Mouse (Mus musculus): Measurements from ENCODE around the gene Sult2b1.

The Sult2b1 gene

DNA sequence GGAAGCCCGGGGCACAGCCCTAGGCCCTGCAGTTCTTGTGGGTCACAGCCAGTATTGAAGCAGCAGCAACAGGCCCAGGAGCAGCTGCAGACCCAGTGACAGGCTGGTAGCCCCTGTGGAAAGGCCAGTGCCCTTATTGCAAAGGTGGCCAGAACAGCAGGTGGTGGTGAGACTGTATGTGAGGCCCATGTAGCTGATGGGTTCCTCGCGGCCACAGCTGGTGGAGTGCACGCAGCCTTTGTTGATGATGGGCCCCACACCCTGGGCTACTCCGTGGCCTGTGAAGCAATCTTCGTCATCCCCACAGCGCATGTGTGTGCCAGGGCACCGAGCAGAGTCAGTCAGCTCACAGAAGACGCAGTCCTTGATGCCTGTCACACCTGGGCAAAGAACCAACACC lies 59.3 kb downstream of the Sult2b1 start:
- no peak for DNase-seq (ENCODE audit: low read depth, low spot score)

DNA sequence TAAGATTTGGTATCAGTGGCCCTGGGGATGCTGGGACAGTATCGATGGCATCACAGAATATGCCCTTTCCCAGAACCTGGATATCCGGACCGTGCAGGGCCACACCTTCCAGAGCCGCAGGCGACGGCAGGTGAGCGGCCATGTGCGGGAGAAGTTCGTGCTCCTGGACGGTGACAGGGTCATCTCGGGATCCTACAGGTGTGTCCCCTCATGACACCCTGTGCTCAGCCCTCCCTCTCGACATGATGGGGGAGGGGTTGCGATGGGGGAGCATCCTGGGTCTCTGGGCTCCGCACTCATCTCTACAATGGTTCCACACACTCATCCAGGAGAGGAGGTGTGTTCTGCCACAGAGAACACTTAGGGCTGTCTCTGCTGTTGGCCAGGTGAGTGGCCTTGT lies 60.7 kb downstream of the Sult2b1 start:
- DNase-seq (ENCODE audit: low read depth, low spot score): no peak

GRCm38 (mm10) chr7:45723301-45723700 lies 61.2 kb downstream of the Sult2b1 start:
- no peak for DNase-seq (ENCODE audit: low read depth, low spot score)

GRCm38 (mm10) chr7:45722348-45722713 lies 62.1 kb downstream of the Sult2b1 start:
- no peak for DNase-seq (ENCODE audit: low read depth, low spot score)

DNA sequence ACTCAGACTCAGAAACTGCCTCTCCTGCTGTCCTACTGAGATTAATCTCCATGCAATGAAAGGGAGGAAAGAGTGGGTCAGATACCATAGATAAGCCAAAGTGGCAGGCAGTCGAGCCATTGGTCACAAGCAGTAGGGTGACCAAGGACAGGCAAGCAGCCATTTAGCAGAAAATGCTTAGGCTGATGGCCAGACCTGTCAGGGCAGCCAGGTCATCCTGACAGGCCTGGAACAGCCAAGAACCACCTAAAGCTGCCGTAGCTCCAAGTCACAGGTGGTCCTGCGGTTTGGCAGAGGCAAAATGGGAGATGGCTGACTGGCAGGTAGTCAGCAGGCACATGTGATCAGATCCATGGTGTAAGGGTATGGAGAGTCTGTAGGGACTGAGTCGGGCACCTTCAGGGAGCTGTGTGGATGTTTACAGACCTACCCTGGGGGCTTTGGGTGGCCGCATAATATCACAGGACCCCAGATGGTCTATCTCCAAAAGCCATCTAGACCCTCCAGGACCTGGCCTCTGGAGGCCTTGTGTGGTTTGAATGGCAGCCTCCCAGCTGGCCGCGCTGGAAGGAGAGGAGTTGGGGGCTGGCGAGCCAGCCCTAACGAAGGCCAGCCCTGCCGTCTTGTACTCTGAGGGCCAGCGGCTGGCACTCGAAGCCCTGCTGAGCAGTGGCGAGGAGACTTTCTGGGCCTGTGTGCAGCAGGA lies 62.7 kb downstream of the Sult2b1 start:
- no peak for DNase-seq (ENCODE audit: low read depth, low spot score)

DNA sequence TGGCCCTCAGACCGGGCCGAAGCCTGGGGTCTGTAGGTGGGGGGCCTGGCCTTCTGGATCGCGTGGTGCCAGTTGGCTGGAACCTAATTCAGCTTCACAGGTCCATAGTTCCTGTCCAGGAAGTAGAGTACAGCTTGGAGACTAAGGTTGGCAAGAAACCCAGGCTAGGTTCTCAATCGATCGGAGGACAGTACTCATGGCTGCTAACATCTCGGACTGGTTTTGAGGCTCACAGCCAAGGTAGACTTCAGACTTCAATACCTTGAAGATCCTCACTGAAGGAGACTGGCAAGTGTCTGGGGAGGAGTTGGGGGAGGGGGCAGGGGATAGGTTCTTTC lies 63.3 kb downstream of the Sult2b1 start:
- no peak for DNase-seq (ENCODE audit: low read depth, low spot score)

GRCm38 (mm10) chr7:45720413-45721233 lies 63.8 kb downstream of the Sult2b1 start, which contains the start of gene Fam83e:
Gene Fam83e (plus strand): TSS chr7:45721212.
- no peak for DNase-seq (ENCODE audit: low read depth, low spot score)

DNA sequence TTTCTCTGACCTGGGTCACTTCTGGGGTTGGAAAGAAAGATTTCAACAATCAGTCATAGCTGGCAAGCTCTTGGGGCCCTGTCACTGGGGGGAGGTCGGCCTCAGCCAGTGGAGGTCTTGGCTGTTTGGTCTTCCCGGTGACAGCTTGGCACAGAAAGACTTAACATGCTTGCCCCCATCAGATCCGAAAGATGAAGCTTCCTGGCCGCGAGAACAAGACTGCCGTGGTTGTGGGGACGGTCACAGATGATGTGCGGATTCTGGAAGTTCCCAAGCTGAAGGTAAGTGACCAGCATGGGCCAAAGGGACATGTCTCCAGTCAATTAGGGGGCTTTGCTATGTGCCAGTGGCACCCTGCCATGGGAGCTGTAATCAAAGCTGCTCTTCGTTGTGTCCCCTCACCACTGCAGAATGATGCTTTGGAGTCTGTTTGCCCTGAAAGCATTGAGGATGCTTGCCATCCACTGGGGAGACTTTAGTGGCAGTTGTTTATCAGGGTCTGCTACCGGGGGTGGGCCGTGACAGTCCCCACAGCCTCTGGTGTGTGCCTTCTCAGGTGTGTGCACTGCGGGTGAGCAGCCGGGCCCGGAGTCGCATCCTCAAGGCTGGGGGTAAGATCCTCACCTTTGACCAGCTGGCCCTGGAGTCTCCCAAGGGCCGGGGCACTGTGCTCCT lies 64.6 kb downstream of the Sult2b1 start:
- no peak for DNase-seq (ENCODE audit: low read depth, low spot score)

DNA sequence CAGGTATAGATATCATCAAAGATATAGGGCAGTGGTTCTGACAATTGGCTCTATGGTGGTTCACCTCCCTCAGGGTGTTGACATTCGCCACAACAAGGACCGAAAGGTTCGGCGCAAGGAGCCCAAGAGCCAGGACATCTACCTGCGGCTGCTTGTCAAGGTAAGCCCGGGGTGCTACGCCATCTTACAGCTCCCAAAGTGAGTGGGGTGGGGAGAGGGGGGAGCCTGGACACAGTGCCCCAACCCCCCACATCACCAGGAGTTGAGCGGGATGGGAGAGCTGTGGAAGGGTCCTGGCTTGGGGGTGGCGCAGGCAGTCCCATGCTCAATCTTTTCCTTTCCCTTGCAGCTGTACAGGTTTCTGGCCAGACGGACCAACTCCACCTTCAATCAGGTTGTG lies 65.3 kb downstream of the Sult2b1 start:
- no peak for DNase-seq (ENCODE audit: low read depth, low spot score)

- no peak for DNase-seq (ENCODE audit: low read depth, low spot score)
Measured at GRCm38 (mm10) chr7:45718331-45718730, 66.1 kb downstream of the Sult2b1 start.

GRCm38 (mm10) chr7:45717918-45718297 lies 66.6 kb downstream of the Sult2b1 start, which contains the start of gene Sphk2:
Gene Sphk2 (minus strand): TSS chr7:45718002.
- DNase-seq (ENCODE audit: low read depth, low spot score): peak; percentile 95

DNA sequence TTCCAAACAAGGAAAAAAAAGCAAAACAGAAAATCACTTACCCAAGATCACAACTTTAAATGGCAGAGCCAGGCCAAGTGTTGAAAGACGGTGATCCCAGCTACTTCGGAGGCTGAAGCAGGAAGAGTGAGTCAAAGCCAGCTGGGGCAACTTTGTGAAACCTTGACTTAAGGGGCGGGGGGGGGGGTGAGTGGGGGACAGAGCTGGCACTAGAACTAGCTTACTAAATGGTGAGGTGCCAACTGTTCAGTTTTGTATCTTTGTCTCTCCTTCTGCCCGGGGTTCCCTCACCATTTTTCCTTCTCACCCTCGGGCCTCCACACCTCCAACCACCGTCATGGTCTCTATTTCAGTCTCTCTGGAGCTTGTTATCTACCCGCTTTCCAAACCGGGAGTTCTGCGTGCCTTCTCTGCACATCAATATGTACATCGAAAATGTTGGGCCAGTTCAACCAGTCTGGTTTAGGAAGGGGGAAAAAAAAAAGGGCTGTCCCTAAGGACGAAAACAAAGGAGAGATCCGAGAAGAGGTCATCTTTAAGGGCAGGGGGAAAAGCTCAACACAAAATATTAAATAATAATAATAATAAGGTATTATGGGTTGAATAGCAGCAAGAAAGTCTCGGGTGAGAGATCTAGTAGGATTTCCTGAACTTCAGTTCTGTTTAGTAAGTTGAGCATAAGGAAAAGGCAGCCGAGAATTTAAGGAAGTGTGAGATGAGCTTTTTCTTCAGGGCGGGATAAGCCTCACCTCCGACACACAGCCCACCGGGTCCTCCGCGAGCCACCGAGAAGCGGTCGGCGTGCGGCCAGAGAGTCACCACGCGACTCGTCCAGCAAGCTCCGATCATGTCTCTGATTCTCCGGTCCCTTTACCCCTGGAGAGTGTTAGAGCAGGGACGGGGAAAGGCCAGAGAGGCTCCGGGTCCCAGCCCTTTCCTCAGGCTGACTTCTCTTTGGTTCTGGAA lies 67.2 kb downstream of the Sult2b1 start:
- no peak for DNase-seq (ENCODE audit: low read depth, low spot score)

GRCm38 (mm10) chr7:45716460-45716857 lies 68.0 kb downstream of the Sult2b1 start:
- no peak for DNase-seq (ENCODE audit: low read depth, low spot score)

- DNase-seq (ENCODE audit: low read depth, low spot score): no peak
Measured at GRCm38 (mm10) chr7:45715741-45716459, 68.6 kb downstream of the Sult2b1 start.

- peak; percentile 92 for DNase-seq (ENCODE audit: low read depth, low spot score)
Measured at GRCm38 (mm10) chr7:45715090-45715708, 69.3 kb downstream of the Sult2b1 start, which contains the start of gene Rpl18. Gene Rpl18 (plus strand): TSS chr7:45715457.

- DNase-seq (ENCODE audit: low read depth, low spot score): no peak
Measured at GRCm38 (mm10) chr7:45714630-45715089, 69.8 kb downstream of the Sult2b1 start.

DNA sequence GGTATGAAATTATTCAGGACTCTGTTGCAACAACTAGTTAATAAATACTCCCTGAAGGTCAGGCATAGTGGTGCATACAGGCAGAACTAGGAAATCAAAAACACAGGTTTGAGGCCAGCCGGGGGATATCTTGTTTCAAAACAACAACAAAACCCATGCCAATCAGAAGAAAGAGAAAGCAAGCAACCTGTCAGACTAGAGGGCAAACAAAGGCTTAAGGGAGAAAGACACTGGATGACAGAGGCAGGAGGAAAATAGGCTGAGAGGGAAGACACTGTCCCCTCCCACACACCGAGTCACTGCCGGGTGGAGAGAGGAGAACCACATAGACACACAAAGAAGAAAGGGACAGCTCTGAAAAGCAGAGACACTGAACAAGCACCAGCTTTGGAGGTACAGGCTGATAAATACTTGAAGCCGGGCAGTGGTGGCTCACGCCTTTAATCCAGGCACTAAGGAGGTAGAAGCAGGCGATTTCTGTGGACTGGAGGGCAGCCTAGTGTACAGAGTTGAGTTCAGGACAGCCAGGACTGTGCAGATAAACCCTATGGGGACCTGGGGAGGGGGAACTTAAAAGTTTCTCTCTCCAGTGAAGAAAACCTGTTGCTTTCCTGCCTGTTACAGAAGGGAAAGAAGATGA lies 70.5 kb downstream of the Sult2b1 start:
- no peak for DNase-seq (ENCODE audit: low read depth, low spot score)

DNA sequence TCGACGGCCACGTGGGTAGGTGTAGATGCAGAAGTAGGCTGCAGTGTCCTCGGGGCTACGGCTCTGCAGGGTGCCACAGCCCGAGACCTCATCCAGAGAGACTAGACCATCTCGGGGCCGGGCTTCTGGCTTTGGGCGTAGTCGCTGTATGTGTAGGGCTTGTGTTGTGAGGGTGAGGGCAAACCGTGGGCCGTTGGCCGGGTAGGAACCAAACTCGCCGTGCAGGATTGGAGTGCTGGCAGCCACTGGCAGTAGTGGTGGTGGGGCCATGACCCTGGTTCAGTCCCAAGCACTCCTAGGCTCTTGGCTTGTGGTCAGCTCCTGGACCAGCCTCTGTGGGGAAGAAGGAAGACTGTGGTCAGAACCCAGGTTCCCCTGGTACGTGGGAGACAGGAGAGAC lies 71.1 kb downstream of the Sult2b1 start:
- no peak for DNase-seq (ENCODE audit: low read depth, low spot score)

- no peak for DNase-seq (ENCODE audit: low read depth, low spot score)
Measured at GRCm38 (mm10) chr7:45712022-45712757, 72.3 kb downstream of the Sult2b1 start.

Data from WW6 (cell line).